8 mouse cellular contexts compared by ENCODE assay signal in the genomic region with DNA sequence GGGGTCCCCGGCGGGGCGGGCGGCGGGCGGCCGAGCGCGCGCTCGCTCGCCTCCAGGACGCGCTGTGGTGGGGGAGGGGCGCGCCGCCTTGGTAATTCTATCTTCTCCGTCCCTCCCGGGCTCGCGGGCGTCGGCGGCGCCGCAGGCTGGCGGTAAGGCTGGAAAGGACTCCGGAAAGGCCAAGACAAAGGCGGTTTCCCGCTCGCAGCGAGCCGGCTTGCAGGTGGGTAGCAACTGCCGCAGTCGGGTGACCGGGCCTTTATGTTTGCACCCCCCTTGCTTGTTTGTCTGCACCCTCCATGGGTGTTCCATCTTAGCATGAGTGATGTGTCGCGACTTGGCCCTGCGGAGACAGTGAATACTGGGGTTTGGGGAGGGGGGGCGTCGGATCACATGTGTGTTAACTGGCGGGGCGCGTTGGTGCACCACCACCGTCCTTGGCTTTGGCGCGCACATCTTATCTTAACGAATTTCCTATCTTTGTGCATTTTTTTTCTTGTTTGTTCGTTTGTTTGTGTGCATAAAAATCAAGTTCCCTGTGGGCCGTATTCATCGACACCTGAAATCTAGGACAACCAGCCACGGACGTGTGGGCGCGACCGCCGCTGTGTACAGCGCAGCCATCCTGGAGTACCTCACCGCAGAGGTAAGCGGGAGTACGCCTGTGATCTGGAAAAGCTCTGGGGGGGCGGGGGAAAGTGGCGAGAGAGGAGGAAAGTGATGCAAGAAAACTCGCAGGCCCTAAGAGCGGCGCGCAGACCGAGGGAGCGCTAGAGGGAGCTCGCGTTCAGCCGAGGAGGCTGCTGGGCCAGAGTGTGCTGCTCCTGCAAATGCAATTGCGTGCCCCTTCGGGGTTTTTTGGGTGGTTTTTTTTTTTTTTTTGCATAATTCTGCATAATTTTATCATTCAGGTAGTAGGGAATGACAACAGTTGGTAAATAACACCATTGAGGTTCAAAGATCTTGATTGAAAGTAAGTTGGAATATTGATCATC. TPM values are rescaled to one million over a fixed set of nuclear protein-coding genes. Genes with fewer than 3 reads are reported as not detected.
DNase-seq lines count a peak whose midpoint lies in the region; ATAC-seq and TF ChIP-seq lines count a peak whose summit lies in the region.

No protein-coding gene starts in this region.

- H3K4me1 ChIP-seq in cortical plate, adult 2 months (ENCODE audit: control insufficient read depth, insufficient read depth, low read length), result no peaks in the 10 kb centered on the region
- peaks cover 6% of the 10 kb centered on the region; the same call in 1 of the 2 replicates for H3K4me1 ChIP-seq in hindbrain, postnatal 0 days (ENCODE audit: insufficient read depth, low read length)
- peaks cover 38% of the 10 kb centered on the region for H3K4me1 ChIP-seq in megakaryocyte, embryonic 14.5 days

- peak overlapping the region; percentile 81 for H3K4me3 ChIP-seq in cortical plate, adult 2 months (ENCODE audit: insufficient read depth, low read length)
- peak overlapping the region; percentile 80 for H3K4me3 ChIP-seq in hindbrain, postnatal 0 days (ENCODE audit: low read length)
- peak overlapping the region; percentile 94 for H3K4me3 ChIP-seq in megakaryocyte, embryonic 14.5 days (replicated peaks)

- peak overlapping the region; percentile 87; the same call in 1 of the 2 replicates for H3K27ac ChIP-seq in cortical plate, adult 2 months (ENCODE audit: insufficient read depth, low read length)
- H3K27ac ChIP-seq in hindbrain, postnatal 0 days, result peak overlapping the region; percentile 96

- TF ChIP-seq CTCF in cortical plate, adult 2 months (IDR thresholded peaks at IDR 0.05; ENCODE audit: extremely low read depth, insufficient read depth, low read length), result peak; percentile 77
- TF ChIP-seq CTCF in hindbrain, postnatal 0 days (IDR thresholded peaks at IDR 0.05; ENCODE audit: low read depth), result peak; percentile 87

- under 1% methylated on average over 59 of the region's 74 CpGs for WGBS in hindbrain, postnatal 0 days

- H3K36me3 ChIP-seq in hindbrain, postnatal 0 days (ENCODE audit: insufficient read depth, low read length), result no peaks in the 10 kb centered on the region
- H3K36me3 ChIP-seq in megakaryocyte, embryonic 14.5 days (replicated peaks; ENCODE audit: low read length), result peaks cover 26% of the 10 kb centered on the region

- DNase-seq in adrenal gland, adult (ENCODE audit: inconsistent age in 2 of 2, low spot score in 1 of 2), result peak; percentile 87 to 94
- DNase-seq in gastrocnemius, adult 8-10 months (ENCODE audit: low spot score in 2 of 2), result peak; percentile 61 to 75
- DNase-seq in hindbrain, postnatal 0 days (ENCODE audit: low spot score), result peak; percentile 96
- peak; percentile 64 to 87 for DNase-seq in left cerebral cortex, adult 9 months (ENCODE audit: low spot score in 2 of 2)
- DNase-seq in right cerebral cortex, postnatal 10 days (ENCODE audit: low spot score in 2 of 2), result peak; percentile 91 to 94
- peak; percentile 91 for DNase-seq in urinary bladder, postnatal 14 days (ENCODE audit: low spot score)

- peak overlapping the region; percentile 77 for H3K9ac ChIP-seq in hindbrain, postnatal 0 days (replicated peaks; ENCODE audit: low read length)

- ATAC-seq in hindbrain, postnatal 0 days, result peak; percentile 47

- H3K4me2 ChIP-seq in hindbrain, postnatal 0 days (ENCODE audit: low read depth, low read length), result peak overlapping the region; percentile 63

- no peaks in the 10 kb centered on the region for H3K9me3 ChIP-seq in hindbrain, postnatal 0 days (ENCODE audit: low read length)
- H3K9me3 ChIP-seq in megakaryocyte, embryonic 14.5 days, result peaks cover 3% of the 10 kb centered on the region; the same call in 1 of the 2 replicates

- H3K27me3 ChIP-seq in hindbrain, postnatal 0 days (ENCODE audit: insufficient read depth, low read length), result no peaks in the 10 kb centered on the region
- H3K27me3 ChIP-seq in megakaryocyte, embryonic 14.5 days (replicated peaks), result no peaks in the 10 kb centered on the region

- TF ChIP-seq POLR2A in cortical plate, adult 2 months (IDR thresholded peaks at IDR 0.05; ENCODE audit: extremely low read depth, insufficient read depth, low read length), result peak; percentile 54; the same call in 1 of the 2 replicates

RNA-seq across cellular contexts. Expression of gene H2afz, which starts 1.0 kb away (rescaled TPM):
- polyA plus RNA-seq in cortical plate, adult 2 months (2012; rRNA removed), result 343 and 397 TPM in 2 replicates
- total RNA-seq in gastrocnemius, adult 8-10 months (2022), result 10 to 100 TPM; 70.3 to 85.0 (median 79.7) TPM
- 542 and 567 TPM in 2 replicates for total RNA-seq in hindbrain, postnatal 0 days (2014; rRNA removed)
- 814 and 865 TPM in 2 replicates for polyA plus RNA-seq in hindbrain, postnatal 0 days (2015; fragmentation: Nextera tagmentation; extraction: Ambion mirVana)
- 1,556 and 2,515 TPM in 2 replicates for polyA plus RNA-seq in megakaryocyte, embryonic 14.5 days (2012; ENCODE audit: insufficient read depth, low replicate concordance)

RNA-seq across cellular contexts. Expression of gene Dnajb14, which starts 2.2 kb away (rescaled TPM):
- 22.3 and 22.4 TPM in 2 replicates for polyA plus RNA-seq in cortical plate, adult 2 months (2012; rRNA removed)
- 1 to 10 TPM; 5.1 to 9.1 (median 7.7) TPM for total RNA-seq in gastrocnemius, adult 8-10 months (2022)
- 22.4 and 22.5 TPM in 2 replicates for total RNA-seq in hindbrain, postnatal 0 days (2014; rRNA removed)
- 19.2 and 21.9 TPM in 2 replicates for polyA plus RNA-seq in hindbrain, postnatal 0 days (2015; fragmentation: Nextera tagmentation; extraction: Ambion mirVana)
- 0.76 and 2.5 TPM in 2 replicates for polyA plus RNA-seq in megakaryocyte, embryonic 14.5 days (2012; ENCODE audit: insufficient read depth, low replicate concordance)

RNA-seq across cellular contexts. Expression of gene Lamtor3, which starts 53.0 kb away (rescaled TPM):
- polyA plus RNA-seq in cortical plate, adult 2 months (2012; rRNA removed), result 80.3 and 81.6 TPM in 2 replicates
- total RNA-seq in gastrocnemius, adult 8-10 months (2022), result 10 to 100 TPM; 46.7 to 51.7 (median 50.5) TPM
- 78.9 and 84.2 TPM in 2 replicates for total RNA-seq in hindbrain, postnatal 0 days (2014; rRNA removed)
- polyA plus RNA-seq in hindbrain, postnatal 0 days (2015; fragmentation: Nextera tagmentation; extraction: Ambion mirVana), result 108 and 112 TPM in 2 replicates
- polyA plus RNA-seq in megakaryocyte, embryonic 14.5 days (2012; ENCODE audit: insufficient read depth, low replicate concordance), result 5.9 and 25.2 TPM in 2 replicates

Comparison
In these comparisons a context has a peak if more than half of its experiments do, and no peak if none do; other contexts are left out.
1. Peak in every context shown above with its lines: DNase-seq, ATAC-seq, H3K4me3 ChIP-seq and H3K27ac ChIP-seq.